Mouse (Mus musculus): Measurements from ENCODE around the gene Ncor1. TPM values are rescaled to one million over a fixed set of nuclear protein-coding genes. Genes with fewer than 3 reads are reported as not detected.

Gene Ncor1
- polyA plus RNA-seq (2012; fragmentation: generic; extraction: Trizol) = 10 to 100 TPM in 1 of 2 experiments, 1 to 10 TPM in 1; 9.6 to 54.3 TPM

DNA sequence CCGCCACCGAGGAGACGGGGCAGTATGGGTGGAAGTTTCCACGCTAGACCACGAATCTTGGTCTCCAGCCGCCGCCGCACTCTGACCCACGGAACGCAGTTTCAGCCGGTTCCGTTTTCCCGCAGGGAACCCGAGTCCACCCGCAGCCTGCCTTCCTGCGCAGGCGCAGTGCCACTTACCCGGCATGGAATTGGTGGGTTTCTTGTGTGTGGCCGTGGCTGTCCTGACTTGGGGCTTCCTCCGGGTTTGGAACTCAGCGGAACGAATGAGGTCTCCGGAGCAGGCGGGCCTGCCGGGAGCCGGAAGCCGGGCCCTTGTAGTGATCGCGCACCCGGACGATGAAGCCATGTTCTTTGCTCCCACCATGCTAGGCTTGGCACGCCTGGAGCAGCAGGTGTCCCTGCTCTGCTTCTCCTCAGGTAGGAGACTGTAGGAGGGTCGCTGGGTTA, at the start of gene Ncor1, which contains the start of gene Pigl:
Ncor1 (minus strand) TSS at position 266 of the 449 bp plus-strand sequence.
Pigl (plus strand) TSS at position 185 of the 449 bp plus-strand sequence.

GRCm38 (mm10) chr11:62280675-62281600, 177.4 kb downstream of the Ncor1 start, which contains the start of the genes Zswim7 and Ttc19:
Gene Zswim7 (minus strand): TSS chr11:62281375.
Gene Ttc19 (plus strand): TSS chr11:62281473.

Other genes starting within 250 kb of the Ncor1 start
- 1 to 10 TPM in 1 of 2 experiments, under 1 TPM in 1; 0.20 to 1.2 TPM for gene Adora2b, start 209.6 kb downstream of the Ncor1 start, polyA plus RNA-seq (2012; fragmentation: generic; extraction: Trizol)
- gene Zswim7, start 177.2 kb downstream of the Ncor1 start, polyA plus RNA-seq (2012; fragmentation: generic; extraction: Trizol) = 10 to 100 TPM; 21.0 to 53.8 TPM
- gene Ttc19, start 177.1 kb downstream of the Ncor1 start, polyA plus RNA-seq (2012; fragmentation: generic; extraction: Trizol) = 1 to 10 TPM; 1.4 to 6.7 TPM
- gene Pigl, start 81 bp downstream of the Ncor1 start, polyA plus RNA-seq (2012; fragmentation: generic; extraction: Trizol) = 1 to 10 TPM; 2.2 to 3.1 TPM
- 10 to 100 TPM; 43.2 to 45.4 TPM for gene Cenpv, start 80.7 kb upstream of the Ncor1 start, polyA plus RNA-seq (2012; fragmentation: generic; extraction: Trizol)
- 1,000 to 10,000 TPM; 1,438 to 2,574 TPM for gene Ubb, start 92.6 kb upstream of the Ncor1 start, polyA plus RNA-seq (2012; fragmentation: generic; extraction: Trizol)
- gene Trpv2, start 115.9 kb upstream of the Ncor1 start, polyA plus RNA-seq (2012; fragmentation: generic; extraction: Trizol) = under 1 TPM; 0.04 to 0.20 TPM
- gene Lrrc75a, start 190.0 kb upstream of the Ncor1 start, polyA plus RNA-seq (2012; fragmentation: generic; extraction: Trizol) = 10 to 100 TPM in 1 of 2 experiments, 1 to 10 TPM in 1; 5.8 to 12.0 TPM
- 10 to 100 TPM in 1 of 2 experiments, 1 to 10 TPM in 1; 9.2 to 37.9 TPM for gene Mmgt2, start 190.1 kb upstream of the Ncor1 start, polyA plus RNA-seq (2012; fragmentation: generic; extraction: Trizol)